Mouse (Mus musculus) small intestine, adult 2 months (tissue): ENCODE data around the gene Tprg.

Experiments used
- CTCF ChIP-seq: fragments of 200-500 bp; IDR thresholded peaks from 2 replicates; pipeline ENCODE4 v1.5.1; 2012; ENCODE audit warnings: low read depth, mild to moderate bottlenecking, control low read depth, inconsistent platforms, low read length, moderate library complexity, mixed read lengths; ENCODE audit not compliant: insufficient replicate concordance, insufficient read length; ENCODE audit errors: extremely low read depth
- POLR2A ChIP-seq: fragments of 200-500 bp; IDR thresholded peaks from 2 replicates; pipeline ENCODE4 v1.6.1; 2012; ENCODE audit warnings: low read depth, mild to moderate bottlenecking, control low read depth, inconsistent platforms, low read length, moderate library complexity

GRCm38 (mm10) chr16:25404156-25404555 lies 117.5 kb downstream of the Tprg start:
- TF ChIP-seq POLR2A (no peak), CTCF (no peak)
